Mouse (Mus musculus) C2C12 (cell line): ENCODE measurements around the gene Hdgfl2.

ENCODE experiments used
- CEBPB ChIP-seq: IDR thresholded peaks from one replicate; pipeline ENCODE4 v1.6.1; 2011; ENCODE audit warnings: low read depth, mild to moderate bottlenecking, control low read depth, moderate library complexity
- CTCF ChIP-seq: IDR thresholded peaks from one replicate; pipeline ENCODE4 v1.5.1; 2011; ENCODE audit not compliant: control insufficient read depth, insufficient read depth, insufficient read length
- FOSL1 ChIP-seq: IDR thresholded peaks from one replicate; pipeline ENCODE4 v1.8.0; 2011; ENCODE audit warnings: mild to moderate bottlenecking, low read length; ENCODE audit not compliant: poor library complexity, insufficient read depth, severe bottlenecking
- MAX ChIP-seq: IDR thresholded peaks from one replicate; pipeline ENCODE4 v1.6.1; 2011; ENCODE audit warnings: mild to moderate bottlenecking, control low read depth
- MYOD1 ChIP-seq: IDR thresholded peaks from one replicate; pipeline ENCODE4 v1.6.1; 2011; ENCODE audit warnings: low read depth; ENCODE audit not compliant: control insufficient read depth, insufficient read length
- MYOG ChIP-seq: IDR thresholded peaks from one replicate; pipeline ENCODE4 v1.6.1; 2011; ENCODE audit not compliant: control insufficient read depth, insufficient read length; ENCODE audit errors: extremely low read depth
- USF1 ChIP-seq: IDR thresholded peaks from one replicate; pipeline ENCODE4 v1.6.1; 2011; ENCODE audit warnings: low read depth, mild to moderate bottlenecking, control low read depth, moderate library complexity

GRCm38 (mm10) chr17:56126175-56126574, 46.7 kb downstream of the Hdgfl2 start:
- no peak for TF ChIP-seq CTCF
- no peak for TF ChIP-seq USF1
- no peak for TF ChIP-seq MYOG
- TF ChIP-seq FOSL1, result no peak
- no peak for TF ChIP-seq MYOD1
- TF ChIP-seq MAX, result no peak
- TF ChIP-seq CEBPB, result no peak
